Mouse (Mus musculus) cerebellum, adult (tissue): ENCODE results near the gene Sephs1.

ENCODE experiments used
- ATAC-seq: cut with Nextera tagmentation; 2 replicates; pipeline ENCODE4 v1.9.2; 2017; ENCODE audit warnings: mild to moderate bottlenecking, moderate library complexity, mixed read lengths; ENCODE audit not compliant: insufficient number of reproducible peaks, low FRiP score, low TSS enrichment

Gene Sephs1

DNA sequence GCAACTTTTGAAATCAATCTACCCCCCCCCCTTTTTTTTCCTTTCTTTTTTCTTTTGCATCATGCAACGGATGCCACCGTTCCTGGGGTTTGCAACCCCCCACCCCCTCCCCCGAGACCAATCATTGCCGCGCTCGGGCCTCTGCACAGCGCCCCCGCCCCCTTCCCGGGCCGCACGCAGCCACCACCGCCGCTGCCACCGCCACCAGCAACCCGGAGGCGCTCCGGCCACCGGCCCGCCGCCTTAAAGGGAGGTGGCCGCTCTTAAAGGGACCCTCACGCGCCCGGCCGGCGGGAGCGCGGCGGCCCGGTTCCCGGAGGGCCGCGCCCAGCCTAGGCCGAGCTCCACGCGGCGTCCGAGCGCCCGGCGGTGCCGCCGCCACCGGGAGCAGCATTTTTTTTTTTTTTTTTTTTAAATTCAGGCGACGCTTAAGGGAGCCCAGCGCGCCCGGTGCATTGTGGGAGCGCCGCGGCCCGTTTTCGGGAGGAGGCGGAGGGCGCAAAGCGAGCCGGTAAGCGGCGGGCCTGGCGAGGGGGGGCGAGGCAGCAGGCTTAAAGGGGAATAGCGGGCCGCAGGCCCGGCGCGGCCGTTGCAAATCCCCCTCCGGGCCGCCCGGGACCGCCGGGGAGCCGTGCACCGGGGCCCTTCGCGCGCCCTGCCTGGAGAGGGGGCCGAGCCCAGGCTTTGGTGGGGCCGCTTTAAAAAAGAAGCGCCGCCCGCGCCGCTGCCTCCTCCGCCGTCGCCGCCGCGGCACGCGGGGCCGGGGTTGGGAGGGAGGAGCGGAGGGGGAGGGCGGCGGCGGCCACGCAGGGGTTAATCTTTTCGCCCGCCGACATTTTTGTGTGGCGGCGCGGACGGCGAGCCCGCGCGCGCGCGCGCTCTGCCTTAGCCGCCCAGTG, at the start of gene Sephs1:
Sephs1 (plus strand) TSS at position 215 of the 899 bp plus-strand sequence.
- ATAC-seq, result peak; percentile 77

DNA sequence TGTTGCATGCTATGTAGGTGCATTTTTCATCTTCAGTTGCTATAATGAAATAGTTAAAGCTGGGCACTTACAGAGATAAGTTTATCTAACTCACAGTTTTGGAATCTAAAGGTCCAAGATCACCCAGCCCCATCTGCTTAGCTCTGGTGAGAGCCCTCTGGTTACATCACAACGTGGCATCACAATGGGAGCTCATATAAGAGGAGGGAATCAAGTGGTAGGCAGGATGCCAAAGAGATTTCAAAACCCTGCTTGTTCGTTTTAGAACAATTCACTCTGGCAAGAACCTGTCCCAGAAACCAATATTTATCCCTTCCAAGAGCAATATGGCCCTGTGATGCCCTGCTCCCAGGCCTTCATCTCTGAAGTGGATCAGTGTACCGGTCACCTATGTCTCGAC, 49.2 kb upstream of the Sephs1 start:
- ATAC-seq, result no peak

DNA sequence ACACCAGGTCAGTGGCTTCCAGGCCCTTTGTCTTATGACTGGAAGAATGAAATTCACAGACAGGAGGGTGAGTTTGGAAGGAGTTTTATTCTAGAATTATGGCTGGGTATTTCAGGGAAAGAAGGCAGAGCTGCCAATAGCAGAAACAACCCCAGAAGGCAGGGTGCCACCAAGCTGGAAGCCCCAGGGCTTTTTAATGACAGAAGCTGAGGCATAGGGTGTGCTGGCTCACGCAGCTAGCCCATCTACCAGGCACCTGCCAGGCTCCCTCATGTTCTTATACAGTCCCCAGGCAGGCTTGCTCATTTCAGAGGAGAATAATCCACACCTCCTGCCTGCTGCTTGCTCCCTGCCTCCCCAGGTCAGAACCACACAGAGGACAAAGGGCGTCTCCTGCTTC, 31.9 kb upstream of the Sephs1 start:
- no peak for ATAC-seq

DNA sequence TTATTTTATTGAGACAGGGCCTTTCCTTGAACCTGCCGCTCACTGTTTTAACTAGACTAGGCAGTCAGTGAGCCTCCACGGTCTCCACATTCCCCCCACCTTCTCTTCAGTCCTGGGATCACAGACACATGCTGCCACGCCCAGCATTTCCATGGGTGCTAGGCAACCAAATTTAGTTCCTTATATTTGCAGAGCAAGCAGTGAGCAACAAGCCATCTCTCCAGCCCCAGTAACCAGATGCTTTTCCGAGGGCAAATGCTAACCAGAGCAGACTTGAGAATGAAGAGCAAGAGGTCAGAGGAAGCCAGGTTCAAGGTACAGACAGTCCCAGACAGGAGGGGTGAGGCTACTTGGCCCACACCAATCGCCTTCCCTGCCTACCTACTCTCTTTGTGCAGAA, 24.2 kb upstream of the Sephs1 start:
- ATAC-seq, result no peak

DNA sequence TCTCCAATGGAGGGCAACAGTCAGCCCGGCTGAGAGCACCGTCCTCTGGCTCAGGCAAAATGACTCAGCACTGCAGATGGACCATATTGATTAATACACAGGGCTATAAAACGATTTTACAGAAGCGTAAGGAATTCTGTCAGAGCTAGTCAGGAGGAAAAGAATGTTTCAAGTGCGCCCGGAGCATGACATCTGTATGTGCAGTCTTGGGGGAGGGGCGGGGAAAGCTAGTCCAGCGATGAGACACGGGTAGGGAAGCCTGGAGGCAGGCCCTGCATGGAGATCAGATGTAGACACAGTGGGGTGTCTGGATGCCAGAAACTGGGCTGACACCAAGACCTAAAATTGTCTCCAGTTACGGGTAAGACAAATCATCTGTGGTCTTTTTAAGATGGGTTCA, 23.2 kb upstream of the Sephs1 start:
- no peak for ATAC-seq

DNA sequence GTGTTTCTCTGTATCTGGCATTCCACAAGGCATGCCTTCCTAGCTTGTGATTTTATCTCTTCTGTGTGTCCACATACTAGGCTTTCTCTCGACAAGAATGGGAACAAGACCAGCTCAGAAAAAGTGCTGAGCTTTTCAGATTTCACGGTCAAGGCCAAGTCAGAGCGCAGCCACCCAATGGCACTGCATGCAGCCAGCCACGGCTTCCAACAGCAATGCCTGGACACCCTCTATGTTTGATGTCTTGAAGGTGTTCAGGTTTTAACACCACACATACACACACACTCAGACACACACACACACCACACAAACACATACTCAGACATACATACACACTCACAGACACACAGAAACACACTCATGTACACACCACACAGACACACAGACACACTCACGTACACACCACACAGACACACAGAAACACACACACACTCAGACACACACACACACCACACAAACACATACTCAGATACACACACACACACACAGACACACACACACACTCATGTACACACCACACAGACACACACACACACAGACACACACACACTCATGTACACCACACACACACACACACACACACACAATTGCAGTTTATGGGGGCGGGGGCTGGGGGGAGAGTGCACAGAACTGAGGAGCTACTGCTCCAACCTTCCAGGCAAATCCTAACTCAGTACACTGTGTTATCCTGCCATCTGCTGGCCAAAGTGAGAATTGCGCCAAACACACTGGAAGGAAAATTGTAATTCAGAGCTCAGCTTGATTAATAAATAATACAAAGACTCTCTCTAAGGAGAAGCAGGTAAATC, 17.2 kb upstream of the Sephs1 start:
- peak; percentile 60; the same call in 1 of the 2 replicates for ATAC-seq

DNA sequence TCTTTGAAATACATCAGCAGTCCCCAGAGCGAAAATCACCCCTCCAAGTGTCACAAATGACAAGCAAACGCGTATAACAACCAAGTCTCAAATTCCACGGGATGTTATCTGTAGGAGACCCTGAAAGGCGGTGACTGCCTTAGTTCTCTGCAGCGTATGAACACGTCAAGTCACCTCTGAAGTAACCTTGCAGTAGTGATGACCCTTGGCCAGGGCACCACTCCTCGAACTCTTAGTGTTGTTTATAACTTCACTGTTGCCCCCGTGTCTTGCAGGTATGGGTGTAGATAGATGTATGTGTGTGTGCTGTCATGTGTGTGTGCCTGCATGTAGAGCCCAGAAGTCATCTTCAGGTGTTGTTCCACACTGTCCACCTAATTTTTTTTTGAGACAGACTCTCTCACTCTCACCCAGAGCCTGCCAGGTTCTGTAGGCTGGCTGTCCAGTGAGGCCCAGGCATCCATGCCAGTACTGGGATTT, 16.5 kb upstream of the Sephs1 start:
- 0 out of 2 replicates have a peak, but pooled peaks have one; percentile 37 for ATAC-seq

DNA sequence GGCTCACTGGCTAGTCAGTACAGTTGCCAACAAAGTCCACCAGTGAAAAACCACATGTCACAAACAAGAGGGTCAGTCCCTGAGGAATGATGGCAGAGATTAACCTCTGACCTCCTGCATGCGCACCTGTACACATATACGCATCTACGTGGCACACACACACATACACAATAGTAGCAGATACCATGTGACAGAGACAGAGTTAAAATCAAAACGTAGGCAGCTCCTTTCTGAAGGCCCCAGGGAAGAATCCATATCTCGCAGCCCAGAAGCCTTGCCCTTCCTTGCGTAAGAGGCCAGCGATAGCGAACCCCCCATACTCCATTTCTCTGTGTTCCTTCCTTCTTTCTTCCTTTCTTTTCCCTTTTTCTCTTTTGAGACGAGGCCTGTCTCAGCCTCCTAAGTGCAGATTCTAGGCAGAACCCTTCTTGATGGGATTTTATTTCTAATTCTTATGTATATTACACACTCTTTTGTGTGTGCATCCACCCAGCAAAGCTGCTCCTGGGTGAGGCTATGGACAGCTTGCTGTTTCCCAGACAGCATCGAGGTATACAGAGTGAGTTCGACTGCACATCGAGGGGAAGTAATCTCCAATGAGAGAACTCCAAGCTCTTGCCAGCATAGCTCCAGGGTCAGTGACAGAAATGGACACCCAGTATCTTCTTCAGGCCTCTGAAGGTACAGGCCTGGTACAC, 13.2 kb upstream of the Sephs1 start:
- no peak for ATAC-seq

DNA sequence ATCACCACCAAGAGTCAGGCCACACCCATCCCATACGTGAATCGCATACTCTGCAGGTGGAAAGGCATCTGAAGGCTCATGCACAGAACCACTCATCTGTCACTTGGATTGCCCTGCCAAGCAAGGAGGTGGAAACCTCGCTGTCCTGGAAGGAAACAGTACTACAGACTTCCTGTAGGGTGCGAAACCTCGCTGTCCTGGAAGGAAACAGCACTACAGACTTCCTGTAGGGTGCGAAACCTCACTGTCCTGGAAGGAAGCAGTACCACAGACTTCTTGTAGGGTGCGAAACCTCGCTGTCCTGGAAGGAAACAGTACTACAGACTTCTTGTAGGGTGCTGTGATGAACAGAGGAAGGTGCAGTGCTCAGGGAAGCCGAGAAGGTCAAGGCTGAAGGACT, 8.6 kb upstream of the Sephs1 start:
- no peak for ATAC-seq

DNA sequence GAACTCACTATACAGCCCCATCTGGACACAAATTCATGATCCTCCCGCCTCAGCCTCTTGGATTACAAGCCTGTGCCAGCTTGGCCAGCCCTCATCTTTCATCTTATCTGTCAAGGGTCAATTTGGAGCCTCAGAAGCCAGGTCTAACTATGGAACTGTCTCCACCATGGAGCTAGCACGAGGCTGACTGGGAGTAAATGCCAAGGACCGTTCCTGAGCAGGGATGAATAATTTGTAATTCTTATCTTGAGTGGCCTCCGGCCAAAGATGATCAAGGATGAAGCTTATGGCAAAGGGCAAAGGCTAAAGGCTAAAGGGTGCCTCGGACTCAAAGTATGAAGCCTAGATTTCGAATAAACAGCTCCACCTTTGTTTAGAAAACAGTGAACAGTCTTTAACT, 8.0 kb upstream of the Sephs1 start:
- ATAC-seq, result no peak

DNA sequence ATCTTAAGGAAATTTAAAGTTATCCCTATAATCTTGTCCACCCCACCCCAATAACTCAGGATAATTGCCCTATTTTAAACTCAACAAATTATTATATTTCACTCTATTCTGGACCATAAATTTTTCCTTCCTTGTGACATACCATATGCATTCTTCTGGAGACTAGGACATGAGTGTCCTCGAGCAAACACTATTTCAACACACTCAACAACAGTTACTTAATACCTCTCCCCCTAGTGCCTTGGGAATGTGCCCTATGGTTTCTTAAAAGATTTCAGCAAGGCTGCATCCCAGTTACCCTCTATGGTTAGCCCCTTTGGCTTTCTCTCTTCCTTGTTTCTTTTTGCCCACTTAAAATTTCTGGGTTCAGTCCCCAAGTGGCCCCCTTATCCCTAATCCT, 6.3 kb upstream of the Sephs1 start:
- no peak for ATAC-seq

DNA sequence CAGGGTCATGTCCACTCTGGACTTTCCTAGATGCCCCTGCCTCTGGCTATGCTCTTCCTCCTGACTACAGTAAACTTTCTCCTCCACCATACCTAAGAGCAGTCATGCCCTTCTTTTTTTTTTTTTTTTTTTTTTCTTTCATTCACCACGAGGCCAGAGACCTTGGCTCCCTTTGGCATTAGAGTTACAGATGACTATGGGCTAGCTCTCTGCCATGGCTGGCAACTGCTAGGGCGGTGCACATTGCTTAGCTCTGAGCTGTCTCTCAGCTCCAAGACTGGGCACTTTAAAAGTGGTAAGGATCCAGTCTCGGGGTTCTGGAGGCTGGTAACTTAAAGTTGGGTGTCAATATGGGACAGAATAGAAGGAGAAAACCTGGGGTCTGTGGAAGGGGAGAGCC, 5.2 kb upstream of the Sephs1 start:
- no peak for ATAC-seq

DNA sequence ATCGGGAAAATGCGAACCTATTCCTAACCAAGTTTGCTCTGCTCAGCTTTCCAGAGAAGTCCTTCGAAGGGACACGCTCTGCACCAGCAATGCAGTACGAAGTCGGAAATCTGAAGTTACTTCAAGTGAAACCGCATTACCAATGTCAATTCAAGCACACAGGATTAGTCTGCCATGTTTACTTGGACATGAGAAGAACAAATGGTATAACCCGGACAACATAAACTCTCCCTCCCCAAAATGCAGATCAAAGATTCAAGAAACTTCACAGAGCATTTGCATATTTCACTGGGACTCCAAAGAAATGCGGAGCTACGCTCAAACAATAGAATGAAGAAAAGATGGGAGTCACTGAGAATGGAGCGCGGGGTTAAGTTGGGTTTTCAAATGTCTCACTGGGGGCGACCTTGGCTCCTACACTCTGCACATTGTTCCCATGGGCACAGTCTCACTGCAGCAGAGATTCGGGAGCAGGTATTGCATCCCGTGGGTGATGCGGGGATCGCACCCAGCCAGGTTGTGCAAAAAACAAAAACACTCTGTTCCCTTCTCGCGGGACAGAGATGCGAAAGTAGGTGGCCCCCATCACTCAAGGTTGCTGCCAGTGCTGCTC, 521 bp upstream of the Sephs1 start:
- no peak for ATAC-seq

DNA sequence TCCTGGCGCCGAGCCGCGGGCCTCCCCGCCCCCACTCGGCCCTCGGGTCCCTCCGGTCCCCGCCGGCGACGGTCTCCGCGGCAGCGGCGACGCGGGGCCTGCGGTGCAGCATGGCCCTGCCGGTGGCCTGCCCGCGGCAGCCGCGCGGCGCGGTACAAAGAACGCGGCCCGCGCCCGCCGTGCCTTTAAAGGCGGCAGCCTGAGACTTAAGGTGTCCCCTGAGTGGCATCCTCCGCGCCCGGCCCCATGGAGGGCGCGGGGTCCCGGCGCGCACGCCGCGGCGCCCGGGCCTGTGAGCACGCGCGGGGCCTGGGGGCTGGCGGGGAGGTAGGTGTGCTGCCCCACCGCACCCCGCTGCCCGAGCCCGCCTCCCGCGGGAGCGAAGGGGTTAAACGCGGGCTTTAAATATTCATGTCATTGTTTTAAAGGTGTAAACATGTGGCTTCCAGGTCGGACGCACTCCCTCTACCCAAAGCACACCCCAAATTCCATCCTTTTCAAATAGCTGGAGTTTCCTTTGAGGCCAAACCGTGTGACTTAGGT, 956 bp downstream of the Sephs1 start:
- ATAC-seq, result peak; percentile 39

DNA sequence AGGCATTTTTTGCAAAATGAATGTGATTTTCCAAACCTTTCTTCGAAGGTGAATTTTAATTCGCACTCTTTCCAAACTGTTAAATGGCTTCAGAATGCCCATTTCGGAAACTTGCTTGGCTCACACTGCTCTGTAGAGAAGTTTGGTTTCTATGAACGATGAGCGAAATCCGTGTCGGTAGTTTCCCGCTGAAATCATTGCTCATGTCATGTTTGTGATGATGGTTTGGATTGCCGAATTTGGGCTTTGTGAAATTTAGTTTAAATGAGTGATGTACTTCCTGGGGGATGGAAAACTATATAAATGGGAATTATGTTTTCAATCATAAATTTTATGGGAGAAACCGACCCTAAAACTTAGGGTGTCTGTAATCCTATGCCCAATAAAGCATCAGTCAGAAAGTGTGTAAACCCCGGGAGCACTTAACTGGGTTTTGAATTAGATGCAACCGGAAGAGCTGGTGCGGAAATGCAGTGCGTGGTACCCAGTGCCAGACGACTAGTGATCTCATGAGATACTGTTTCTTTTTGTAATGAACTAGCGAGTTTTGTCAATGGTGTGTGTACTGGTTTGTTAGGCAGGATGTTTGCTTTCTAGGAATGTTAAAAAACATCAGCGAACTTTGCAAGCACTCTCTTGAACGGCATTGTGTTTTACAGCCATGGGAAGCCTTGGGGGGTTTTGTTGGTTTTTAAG, 1.8 kb downstream of the Sephs1 start:
- ATAC-seq, result no peak

DNA sequence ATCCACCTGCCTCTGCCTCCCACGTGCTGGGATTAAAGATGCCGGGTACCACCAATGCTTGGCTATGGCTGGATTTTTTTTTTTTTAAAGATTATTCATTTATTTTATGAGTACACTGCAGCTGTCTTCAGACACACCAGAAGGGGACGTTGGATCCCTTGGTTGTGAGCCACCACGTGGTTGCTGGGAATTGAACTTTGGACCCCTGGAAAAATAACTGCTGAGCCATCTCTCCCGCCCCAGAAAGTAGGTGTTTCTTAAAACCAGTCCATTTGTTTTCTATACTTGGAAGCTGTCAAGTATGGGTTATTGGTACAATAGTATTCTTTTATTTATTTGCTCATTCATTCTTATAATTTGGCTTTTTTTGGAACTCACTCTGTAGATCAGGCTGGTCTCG, 5.5 kb downstream of the Sephs1 start:
- ATAC-seq, result no peak

DNA sequence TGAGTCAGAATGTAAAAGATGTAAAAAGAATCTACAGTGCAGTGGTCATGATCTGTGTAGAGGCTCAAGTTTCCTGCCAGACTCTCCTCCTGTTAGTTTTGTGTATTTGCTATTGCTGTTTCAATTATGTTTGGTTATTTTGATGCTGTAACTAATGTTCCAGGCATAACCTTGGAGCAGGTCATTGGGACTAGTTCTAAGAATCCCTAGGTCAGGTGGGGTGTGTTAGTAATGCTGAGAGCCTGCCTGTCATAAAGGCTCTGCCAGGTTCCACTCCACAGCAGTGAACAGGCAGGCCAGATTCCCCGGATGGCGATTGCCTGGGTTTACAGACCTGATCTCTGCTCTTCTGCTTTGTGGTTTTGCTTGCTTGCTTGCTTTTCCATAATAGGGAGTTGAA, 14.2 kb downstream of the Sephs1 start:
- ATAC-seq, result no peak

DNA sequence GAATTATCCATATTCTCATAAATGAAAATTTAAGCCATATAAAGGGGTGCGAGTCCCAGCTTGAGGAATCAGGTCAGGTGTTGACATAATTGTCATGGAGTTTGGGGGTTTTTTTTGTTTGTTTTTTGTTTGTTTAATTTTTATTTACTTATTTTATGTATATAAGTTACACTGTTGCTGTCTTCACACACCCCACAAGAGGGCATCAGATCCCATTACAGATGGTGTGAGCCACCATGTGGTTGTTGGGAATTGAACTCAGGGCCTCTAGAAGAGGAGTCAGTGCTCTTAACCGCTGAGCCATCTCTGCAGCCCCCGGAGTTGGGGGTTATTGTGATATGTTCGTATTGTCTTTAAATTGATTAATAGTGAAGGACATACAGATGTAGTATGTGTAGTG, 15.6 kb downstream of the Sephs1 start:
- ATAC-seq, result no peak

DNA sequence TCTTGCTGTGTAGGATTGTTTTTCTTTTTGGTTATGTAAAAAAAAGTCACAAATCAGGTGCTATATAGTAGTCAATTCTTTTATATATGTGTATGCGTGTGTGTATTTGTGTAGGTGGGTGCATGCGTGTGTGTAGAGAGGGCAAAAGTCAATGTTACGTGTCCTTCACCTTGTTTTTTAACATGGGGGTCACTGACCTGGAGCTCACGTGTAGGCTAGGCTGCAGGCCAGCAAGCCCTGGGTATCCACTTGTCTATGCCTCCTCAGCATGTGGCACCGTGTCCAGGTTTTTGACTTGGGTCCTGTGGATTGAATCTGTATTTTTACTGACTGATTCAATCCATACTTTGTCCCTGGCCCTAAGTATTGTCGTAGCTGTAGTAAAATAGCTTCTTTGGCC, 19.3 kb downstream of the Sephs1 start:
- no peak for ATAC-seq
